In the genomic region with DNA sequence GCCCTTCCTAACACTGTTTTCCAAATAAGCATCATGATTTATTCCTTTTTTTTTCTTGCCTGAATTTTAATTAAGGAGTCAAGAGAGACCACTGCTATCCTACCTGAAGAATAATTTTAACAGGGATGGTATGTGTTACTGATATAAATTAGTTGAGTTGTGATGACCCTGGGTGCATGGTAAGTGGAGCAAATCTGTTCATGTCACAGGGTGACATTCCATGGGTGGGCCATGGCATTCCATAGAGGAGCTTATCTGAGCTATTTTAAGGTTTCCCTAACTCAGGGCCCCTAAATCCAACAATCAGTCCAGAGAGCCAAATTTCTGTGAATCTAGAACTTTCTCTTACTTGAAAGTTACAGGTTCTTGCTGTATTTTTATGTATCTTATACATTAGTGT, we compare ENCODE assay signal across 18 mouse cellular contexts.
"Had no signal": no experiment of that assay in that cellular context is flagged by ENCODE, and none has a peak within 500 bp of the region (broad histone marks: within the 10 kb centered on the region; RNA-seq: fewer than 3 reads in every experiment).

No protein-coding gene starts in this region.

- ATAC-seq: midbrain, embryonic 16.5 days had no signal

- H3K27ac ChIP-seq: midbrain, embryonic 10.5 days; midbrain, embryonic 12.5 days; neural tube, embryonic 13.5 days; neural tube, embryonic 15.5 days had no signal

- H3K4me1 ChIP-seq: midbrain, embryonic 10.5 days; midbrain, embryonic 12.5 days; neural tube, embryonic 13.5 days; neural tube, embryonic 15.5 days had no signal

- H3K4me3 ChIP-seq: midbrain, embryonic 10.5 days; midbrain, embryonic 12.5 days; myocyte; neural tube, embryonic 13.5 days; neural tube, embryonic 15.5 days had no signal

- H3K9me3 ChIP-seq: midbrain, embryonic 10.5 days; midbrain, embryonic 12.5 days; neural tube, embryonic 13.5 days; neural tube, embryonic 15.5 days had no signal

- H3K36me3 ChIP-seq: midbrain, embryonic 10.5 days; midbrain, embryonic 12.5 days; neural tube, embryonic 13.5 days; neural tube, embryonic 15.5 days had no signal

- H3K9ac ChIP-seq: lung, embryonic 14.5 days; midbrain, embryonic 12.5 days; neural tube, embryonic 13.5 days; neural tube, embryonic 15.5 days had no signal

- DNase-seq: lung, embryonic 14.5 days; lung, postnatal 10 days; lung, postnatal 4 days; midbrain, embryonic 14.5 days; retina, postnatal 1 day; right cerebral cortex, adult 18-20 months; right cerebral cortex, postnatal 25 days; right cerebral cortex, postnatal 4 days; spleen, adult 18-20 months; thymus, adult 18-20 months; thymus, postnatal 14 days; thymus, postnatal 36 days had no signal

- H3K27me3 ChIP-seq: midbrain, embryonic 12.5 days; neural tube, embryonic 13.5 days; neural tube, embryonic 15.5 days had no signal

- H3K4me2 ChIP-seq: lung, embryonic 14.5 days; midbrain, embryonic 12.5 days; neural tube, embryonic 13.5 days; neural tube, embryonic 15.5 days had no signal
